ENCODE assay signal across 18 mouse cellular contexts in the genomic region with DNA sequence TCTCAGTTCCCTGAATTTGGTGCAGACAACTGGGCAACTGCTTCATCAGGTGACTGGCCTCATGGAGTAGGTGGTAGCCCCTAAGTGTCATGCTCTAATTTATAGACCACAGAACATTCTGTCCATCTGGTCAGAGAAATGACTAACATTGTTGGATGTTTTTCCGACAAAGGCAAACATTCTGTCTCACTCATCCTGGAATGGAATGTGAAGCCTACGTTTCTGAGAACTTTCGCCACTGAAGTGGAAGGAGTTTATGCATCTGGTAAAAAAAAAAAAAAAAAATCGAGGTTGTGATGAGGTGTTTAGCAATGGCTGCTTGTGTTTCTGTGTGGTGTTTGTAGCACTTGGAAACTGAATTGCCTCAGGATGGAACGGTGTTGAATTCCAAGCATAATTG.
"Had no signal": no experiment of that assay in that cellular context is flagged by ENCODE, and none has a peak within 500 bp of the region (broad histone marks: within the 10 kb centered on the region; RNA-seq: fewer than 3 reads in every experiment).

No protein-coding gene starts in this region.

- DNase-seq: kidney, adult 18-20 months; kidney, adult 9 months; kidney, postnatal 14 days; kidney, postnatal 4 days; liver, embryonic 13.5 days; lung, postnatal 14 days; midbrain, embryonic 14.5 days; retina, postnatal 1 day; right cerebral cortex, postnatal 25 days; spleen, adult 18-20 months; thymus, postnatal 25 days had no signal

- H3K4me3 ChIP-seq: limb, embryonic 10.5 days; limb, embryonic 13.5 days; liver, embryonic 13.5 days; lung, embryonic 15.5 days; megakaryocyte, embryonic 14.5 days; neural tube, embryonic 12.5 days; stomach, embryonic 15.5 days had no signal

- H3K4me1 ChIP-seq: liver, embryonic 13.5 days; lung, embryonic 15.5 days had no signal

- H3K27ac ChIP-seq: limb, embryonic 10.5 days; limb, embryonic 13.5 days; liver, embryonic 13.5 days; lung, embryonic 15.5 days; macrophage; neural tube, embryonic 12.5 days; stomach, embryonic 15.5 days had no signal
